Mouse (Mus musculus): ENCODE measurements around the gene Krt83. TPM values are rescaled to one million over a fixed set of nuclear protein-coding genes. Genes with fewer than 3 reads are reported as not detected.
"Not testable (repeated sequence)": the region's sequence is repeated elsewhere in the genome, so short reads cannot be mapped to it uniquely, and the experiment has no call there.

The Krt83 gene
- 0.37 and 1.9 TPM in 2 replicates for total RNA-seq (2017)

- ATAC-seq (ENCODE audit: extremely low read depth, insufficient number of reproducible peaks, low FRiP score, poor library complexity, severe bottlenecking), result no peak
Observed at GRCm38 (mm10) chr15:101491431-101491830, at the start of gene Krt83. Gene Krt83, minus strand, starts transcription at chr15:101491512.

GRCm38 (mm10) chr15:101538580-101538900 is 47.2 kb upstream of the Krt83 start:
- no peak for ATAC-seq (ENCODE audit: extremely low read depth, insufficient number of reproducible peaks, low FRiP score, poor library complexity, severe bottlenecking)

- ATAC-seq (ENCODE audit: extremely low read depth, insufficient number of reproducible peaks, low FRiP score, poor library complexity, severe bottlenecking), result no peak
Observed at GRCm38 (mm10) chr15:101537864-101538579, 46.7 kb upstream of the Krt83 start.

- no peak for ATAC-seq (ENCODE audit: extremely low read depth, insufficient number of reproducible peaks, low FRiP score, poor library complexity, severe bottlenecking)
Observed at GRCm38 (mm10) chr15:101536054-101536850, 44.9 kb upstream of the Krt83 start.

GRCm38 (mm10) chr15:101532720-101533119 is 41.4 kb upstream of the Krt83 start, which contains the start of gene Krt84:
Gene Krt84, minus strand, starts transcription at chr15:101532820.
- ATAC-seq (ENCODE audit: extremely low read depth, insufficient number of reproducible peaks, low FRiP score, poor library complexity, severe bottlenecking), result no peak

- ATAC-seq (ENCODE audit: extremely low read depth, insufficient number of reproducible peaks, low FRiP score, poor library complexity, severe bottlenecking), result no peak
Observed at GRCm38 (mm10) chr15:101522556-101523232, 31.4 kb upstream of the Krt83 start.

- no peak for ATAC-seq (ENCODE audit: extremely low read depth, insufficient number of reproducible peaks, low FRiP score, poor library complexity, severe bottlenecking)
Observed at GRCm38 (mm10) chr15:101519792-101520191, 28.5 kb upstream of the Krt83 start.

GRCm38 (mm10) chr15:101517161-101517560 is 25.8 kb upstream of the Krt83 start, which contains the start of gene Gm49425:
Gene Gm49425, minus strand, starts transcription at chr15:101517261.
- not testable (repeated sequence) for ATAC-seq (ENCODE audit: extremely low read depth, insufficient number of reproducible peaks, low FRiP score, poor library complexity, severe bottlenecking)

- no peak for ATAC-seq (ENCODE audit: extremely low read depth, insufficient number of reproducible peaks, low FRiP score, poor library complexity, severe bottlenecking)
Observed at GRCm38 (mm10) chr15:101508247-101508646, 16.9 kb upstream of the Krt83 start.

- ATAC-seq (ENCODE audit: extremely low read depth, insufficient number of reproducible peaks, low FRiP score, poor library complexity, severe bottlenecking), result no peak
Observed at GRCm38 (mm10) chr15:101506896-101507758, 15.8 kb upstream of the Krt83 start.

- no peak for ATAC-seq (ENCODE audit: extremely low read depth, insufficient number of reproducible peaks, low FRiP score, poor library complexity, severe bottlenecking)
Observed at GRCm38 (mm10) chr15:101497181-101497580, 5.9 kb upstream of the Krt83 start.

GRCm38 (mm10) chr15:101495266-101495665 is 4.0 kb upstream of the Krt83 start:
- no peak for ATAC-seq (ENCODE audit: extremely low read depth, insufficient number of reproducible peaks, low FRiP score, poor library complexity, severe bottlenecking)

- no peak for ATAC-seq (ENCODE audit: extremely low read depth, insufficient number of reproducible peaks, low FRiP score, poor library complexity, severe bottlenecking)
Observed at GRCm38 (mm10) chr15:101494203-101494602, 2.9 kb upstream of the Krt83 start.

- no peak for ATAC-seq (ENCODE audit: extremely low read depth, insufficient number of reproducible peaks, low FRiP score, poor library complexity, severe bottlenecking)
Observed at GRCm38 (mm10) chr15:101493713-101494112, 2.4 kb upstream of the Krt83 start.

GRCm38 (mm10) chr15:101492718-101493117 is 1.4 kb upstream of the Krt83 start:
- no peak for ATAC-seq (ENCODE audit: extremely low read depth, insufficient number of reproducible peaks, low FRiP score, poor library complexity, severe bottlenecking)

GRCm38 (mm10) chr15:101485911-101486635 is 5.2 kb downstream of the Krt83 start:
- no peak for ATAC-seq (ENCODE audit: extremely low read depth, insufficient number of reproducible peaks, low FRiP score, poor library complexity, severe bottlenecking)

- no peak; the same call in 1 of the 2 replicates for ATAC-seq (ENCODE audit: extremely low read depth, insufficient number of reproducible peaks, low FRiP score, poor library complexity, severe bottlenecking)
Observed at GRCm38 (mm10) chr15:101484939-101485338, 6.4 kb downstream of the Krt83 start.

- ATAC-seq (ENCODE audit: extremely low read depth, insufficient number of reproducible peaks, low FRiP score, poor library complexity, severe bottlenecking), result no peak
Observed at GRCm38 (mm10) chr15:101483646-101484045, 7.7 kb downstream of the Krt83 start.
